Mouse (Mus musculus): ENCODE data around the gene Inka1. TPM values are rescaled to one million over a fixed set of nuclear protein-coding genes. Genes with fewer than 3 reads are reported as not detected.

Inka1 gene
- total RNA-seq, 2 experiments from 2014 or later = 3.9 to 4.0 TPM

GRCm38 (mm10) chr9:107986376-107986775 is 697 bp upstream of the Inka1 start:
- DNase-seq (ENCODE audit: low spot score in 2 of 2) = peak; percentile 73 to 81
- intact Hi-C loops (cut with DNase I) = loop anchor here (1.0 to 5.0 kb wide), 2 partner anchors 22 to 84 kb away; no protein-coding TSS in a partner anchor

DNA sequence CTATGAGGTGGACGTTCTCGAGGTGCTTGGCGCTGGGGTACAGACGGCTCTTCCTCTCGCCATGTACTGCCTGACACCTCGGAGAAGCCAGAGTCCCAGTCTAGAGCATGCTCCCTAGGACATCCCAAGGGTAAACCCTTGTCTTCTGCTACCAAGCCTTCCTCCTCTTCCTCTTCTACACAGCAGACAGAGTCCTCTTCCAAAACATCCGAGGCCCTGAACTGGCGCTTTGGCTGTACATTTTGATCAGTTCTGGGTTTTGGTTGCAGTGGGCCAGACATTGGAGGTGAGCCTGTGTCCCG is 974 bp downstream of the Inka1 start:
- intact Hi-C loops (cut with DNase I) = loop anchor here (5.0 kb wide), 1 partner anchor 82 kb away; no protein-coding TSS in a partner anchor
- no peak for DNase-seq (ENCODE audit: low spot score in 2 of 2)

DNA sequence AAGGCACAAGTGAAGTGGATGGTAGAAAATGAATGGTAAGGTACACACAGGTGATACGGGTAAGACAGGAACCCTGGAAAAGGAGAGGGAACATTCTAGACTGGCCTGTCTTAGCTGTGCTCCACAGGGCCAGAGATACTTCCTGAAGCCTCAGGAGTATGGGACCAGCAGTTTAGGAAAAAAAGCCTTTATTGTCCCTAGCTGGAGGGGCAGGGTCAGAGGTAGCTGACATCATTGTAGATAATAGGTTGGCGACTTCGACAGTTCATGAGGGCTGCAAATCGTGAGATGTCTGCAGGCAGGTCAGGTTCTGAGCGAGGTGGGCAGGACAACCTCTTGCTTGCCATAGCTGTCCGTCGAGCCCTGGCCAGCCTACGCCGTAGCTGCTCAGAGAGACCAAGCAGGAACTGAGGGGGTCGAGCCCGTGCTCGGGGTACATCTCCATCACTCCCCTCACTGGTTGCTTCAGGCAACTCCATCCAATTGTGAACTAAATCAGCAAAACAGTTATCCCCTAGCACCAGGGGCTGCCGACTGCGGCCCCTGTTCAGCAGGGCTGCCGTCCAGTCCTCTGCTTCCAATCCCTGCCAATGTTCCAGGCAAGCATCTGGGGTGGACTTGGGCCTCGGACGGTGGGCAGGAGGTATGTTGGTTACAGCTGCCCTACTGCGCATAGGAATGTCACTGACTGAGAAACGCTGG is 1.5 kb downstream of the Inka1 start:
- intact Hi-C loops (cut with DNase I) = no loop called here
- DNase-seq (ENCODE audit: low spot score in 2 of 2) = no peak

- intact Hi-C loops (cut with DNase I) = no loop called here
- peak; percentile 30 to 69 for DNase-seq (ENCODE audit: low spot score in 2 of 2)
These were observed 2.2 kb downstream of the Inka1 start for GRCm38 (mm10) chr9:107983421-107983890.

DNA sequence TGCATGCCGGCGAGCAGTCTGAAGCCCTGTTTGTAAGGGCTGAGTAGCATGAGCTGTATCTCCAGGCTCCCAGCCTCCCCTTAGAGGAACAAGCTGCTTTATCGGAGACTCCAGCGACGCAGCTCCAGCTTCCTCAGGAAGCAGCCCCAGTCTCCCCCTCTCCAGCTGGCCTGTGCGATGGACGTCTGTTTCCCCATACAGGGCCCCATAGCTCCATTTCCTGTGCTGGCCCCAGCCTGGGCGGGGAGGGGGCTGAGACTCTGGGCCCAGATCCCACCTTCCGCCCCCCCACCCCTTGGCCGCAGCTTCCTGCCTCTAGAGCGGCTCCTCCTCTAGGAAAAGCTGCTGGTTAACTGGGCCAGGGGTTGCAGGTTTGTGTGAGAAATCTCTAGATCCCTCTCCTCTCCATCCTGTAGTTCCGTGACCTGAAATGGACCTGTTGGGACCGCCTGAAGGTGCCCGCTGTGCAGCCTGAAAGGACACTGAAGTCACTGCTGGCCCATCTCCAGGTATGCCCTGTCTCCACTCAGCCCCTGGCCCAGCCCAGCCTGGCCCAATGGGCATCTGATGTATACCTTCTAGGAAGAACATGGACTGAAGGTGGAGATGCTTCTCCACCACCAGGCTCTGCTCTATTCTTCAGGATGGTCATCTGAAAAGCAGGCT is 2.9 kb downstream of the Inka1 start, which contains the start of gene Gm20661:
TSS of gene Gm20661 (plus strand) at position 378 of the 666 bp plus-strand sequence.
- peak; percentile 41 to 65 for DNase-seq (ENCODE audit: low spot score in 2 of 2)
- intact Hi-C loops (cut with DNase I) = no loop called here

DNA sequence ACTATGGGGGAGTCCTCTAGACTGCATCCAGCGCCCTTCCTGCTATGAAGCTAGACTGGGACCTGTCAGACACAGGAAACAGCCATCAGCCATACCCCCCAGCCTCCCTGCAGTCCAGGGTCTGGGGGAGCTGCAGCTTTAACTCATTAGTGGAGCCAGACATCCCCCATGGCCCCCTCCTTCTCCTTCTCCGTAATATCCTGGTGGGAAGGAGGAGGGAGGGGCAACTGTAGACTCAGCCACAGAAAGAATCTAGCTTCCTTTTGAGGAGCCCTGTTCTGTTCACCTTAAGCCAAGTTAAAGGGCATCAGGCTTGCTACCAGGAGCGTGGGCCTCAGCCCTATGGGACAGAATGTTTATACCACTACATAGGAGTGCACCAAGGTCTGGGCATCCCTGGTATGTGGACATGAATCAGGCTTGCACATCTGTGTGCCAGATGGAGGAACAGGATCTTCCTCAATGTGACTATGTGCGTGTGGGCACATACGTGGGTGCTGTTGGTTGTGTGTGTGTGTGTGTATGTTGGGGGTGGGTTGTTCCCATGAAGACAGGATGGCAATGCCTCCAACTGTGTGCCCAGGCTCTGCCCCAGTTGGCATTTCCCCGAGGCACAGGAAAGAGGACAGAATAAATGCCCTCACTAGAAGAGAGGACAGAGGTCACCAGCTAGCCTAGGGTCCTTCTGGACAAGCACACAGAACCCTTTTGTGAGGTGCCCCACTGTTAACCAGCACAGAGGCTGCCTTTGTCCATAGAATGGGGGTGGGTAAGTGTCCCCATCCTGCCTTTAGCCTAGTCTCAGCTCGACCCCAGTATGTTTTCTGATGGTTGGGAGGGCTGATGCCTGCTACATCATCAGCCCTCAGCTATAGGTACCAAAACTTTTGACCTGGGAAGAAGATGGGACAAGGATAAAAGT is 3.7 kb downstream of the Inka1 start:
- peak; percentile 44 to 76 for DNase-seq (ENCODE audit: low spot score in 2 of 2)
- intact Hi-C loops (cut with DNase I) = no loop called here

- DNase-seq (ENCODE audit: low spot score in 2 of 2) = no peak
- intact Hi-C loops (cut with DNase I) = no loop called here
These were observed 6.9 kb downstream of the Inka1 start for GRCm38 (mm10) chr9:107978815-107979214.

DNA sequence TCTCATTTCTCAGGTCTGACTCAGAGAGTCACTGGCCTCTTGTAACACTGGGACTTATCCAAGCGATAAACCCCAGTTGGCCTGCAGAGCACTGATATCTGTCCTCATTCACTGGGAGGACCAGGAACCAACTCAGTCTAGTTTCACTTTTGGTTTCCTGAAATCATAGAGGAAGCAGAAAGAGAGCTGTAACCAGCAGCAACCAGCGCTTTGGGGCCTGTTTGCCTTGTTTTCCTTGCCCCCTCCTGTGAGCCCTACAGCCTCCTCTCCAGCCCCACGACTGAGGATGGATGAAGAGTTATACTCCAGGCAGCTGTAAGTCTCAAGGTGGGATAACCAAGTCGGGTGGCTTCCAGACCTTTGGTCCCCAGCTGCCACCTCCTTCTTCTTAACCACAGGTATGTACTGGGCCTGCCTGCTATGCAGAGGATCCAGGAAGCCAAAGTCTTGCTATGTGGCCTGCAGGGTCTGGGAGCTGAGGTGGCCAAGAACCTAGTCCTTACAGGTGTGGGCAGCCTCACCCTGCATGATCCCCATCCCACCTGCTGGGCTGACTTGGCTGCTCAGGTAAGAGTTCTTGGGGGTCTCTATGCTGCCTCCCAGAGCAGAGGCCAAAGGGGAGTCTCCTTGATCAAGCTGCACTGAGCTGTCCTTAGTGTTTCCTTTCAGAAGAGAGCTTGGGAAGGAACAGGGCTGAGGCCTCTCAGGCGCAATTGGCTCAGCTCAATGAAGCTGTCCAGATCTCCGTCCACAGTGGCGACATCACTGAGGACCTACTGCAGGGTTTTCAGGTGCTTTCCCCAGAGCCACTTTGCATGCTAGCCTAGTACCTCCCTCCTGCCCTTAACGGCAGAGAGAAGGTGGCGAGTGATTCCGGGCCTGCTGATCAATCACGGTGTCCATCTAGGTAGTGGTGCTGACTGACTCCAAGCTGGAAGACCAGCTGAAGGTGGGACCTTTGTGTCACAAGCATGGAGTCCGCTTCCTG is 10.0 kb downstream of the Inka1 start, which contains the start of gene Uba7:
TSS of gene Uba7 (plus strand) at position 107 of the 988 bp plus-strand sequence.
- intact Hi-C loops (cut with DNase I) = no loop called here
- no peak for DNase-seq (ENCODE audit: low spot score in 2 of 2)

DNA sequence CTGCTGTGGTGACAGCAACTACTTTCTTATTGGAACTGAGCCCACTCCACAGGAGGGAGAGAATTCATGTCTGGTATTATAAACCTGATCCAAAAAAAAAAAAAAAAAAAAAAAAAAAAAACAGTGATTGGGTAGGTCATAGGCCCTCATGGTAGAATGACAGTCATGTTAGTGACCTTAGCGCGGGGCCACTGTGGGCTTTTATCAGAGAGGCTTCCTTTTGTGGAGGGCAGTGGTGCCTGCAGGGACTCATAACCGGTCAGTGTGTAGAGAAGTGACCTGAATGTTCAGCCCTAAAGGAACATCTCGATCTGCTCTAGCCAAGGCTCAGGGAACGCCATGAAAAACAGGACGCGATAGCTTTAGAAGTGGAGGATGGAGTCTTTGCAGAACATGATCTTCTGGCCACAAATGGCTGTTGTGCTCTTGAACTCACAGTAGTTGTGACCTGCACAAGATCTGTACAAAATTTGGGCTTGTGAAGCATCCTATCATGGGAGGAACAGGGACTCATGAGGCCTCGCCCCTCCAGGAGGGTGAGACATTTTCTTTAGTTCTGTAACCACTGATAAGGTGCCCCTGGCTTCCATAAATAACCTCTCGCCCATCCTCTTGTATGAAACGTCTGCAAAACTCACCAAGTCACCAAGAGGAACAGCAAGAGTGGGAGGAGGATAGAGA is 11.0 kb downstream of the Inka1 start:
- DNase-seq (ENCODE audit: low spot score in 2 of 2) = no peak
- intact Hi-C loops (cut with DNase I) = no loop called here

- intact Hi-C loops (cut with DNase I) = no loop called here
- no peak for DNase-seq (ENCODE audit: low spot score in 2 of 2)
These were observed 13.8 kb downstream of the Inka1 start for GRCm38 (mm10) chr9:107971690-107972541.

DNA sequence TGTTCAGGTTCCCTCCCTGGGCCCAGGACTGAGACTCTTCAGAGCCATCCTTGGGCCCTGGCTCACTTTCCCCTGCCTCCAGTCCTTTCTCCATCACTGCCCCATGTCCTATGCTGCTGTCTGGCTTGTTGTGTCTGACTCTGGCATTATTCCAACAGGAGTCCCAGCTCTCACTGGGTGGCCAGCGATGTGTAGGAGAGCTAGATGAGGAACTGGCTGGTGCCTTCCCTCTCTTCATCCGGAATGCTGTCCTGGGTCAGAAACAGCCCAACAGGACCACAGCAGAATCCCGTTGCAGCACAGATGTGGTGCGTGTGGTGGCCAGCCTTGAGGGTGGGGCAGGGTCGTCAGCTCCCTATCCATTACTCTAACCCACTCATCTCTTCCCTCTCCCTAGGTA is 15.4 kb downstream of the Inka1 start:
- no peak for DNase-seq (ENCODE audit: low spot score in 2 of 2)
- intact Hi-C loops (cut with DNase I) = no loop called here

DNA sequence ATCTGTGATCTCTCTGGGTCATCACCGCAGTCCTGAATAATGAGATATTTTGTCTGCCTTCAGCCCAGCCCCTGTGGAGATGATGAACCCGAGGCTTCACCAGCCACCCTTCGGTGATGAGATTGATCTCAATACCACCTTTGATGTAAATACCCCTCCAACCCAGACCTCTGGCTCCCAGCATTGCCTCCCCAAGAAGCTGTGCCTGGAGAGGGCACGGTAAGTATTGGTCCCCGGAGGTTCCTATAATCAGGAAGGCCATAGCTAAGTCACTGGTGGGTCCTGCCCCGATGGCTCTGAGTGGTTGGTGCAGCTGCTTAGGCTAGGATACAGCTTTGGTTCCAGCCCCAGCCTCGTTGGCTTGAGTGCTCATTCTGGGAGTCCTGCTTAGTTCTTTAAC is 17.1 kb downstream of the Inka1 start:
- intact Hi-C loops (cut with DNase I) = no loop called here
- DNase-seq (ENCODE audit: low spot score in 2 of 2) = no peak

- no peak for DNase-seq (ENCODE audit: low spot score in 2 of 2)
- intact Hi-C loops (cut with DNase I) = no loop called here
These were observed 18.2 kb downstream of the Inka1 start for GRCm38 (mm10) chr9:107967437-107967836.

DNA sequence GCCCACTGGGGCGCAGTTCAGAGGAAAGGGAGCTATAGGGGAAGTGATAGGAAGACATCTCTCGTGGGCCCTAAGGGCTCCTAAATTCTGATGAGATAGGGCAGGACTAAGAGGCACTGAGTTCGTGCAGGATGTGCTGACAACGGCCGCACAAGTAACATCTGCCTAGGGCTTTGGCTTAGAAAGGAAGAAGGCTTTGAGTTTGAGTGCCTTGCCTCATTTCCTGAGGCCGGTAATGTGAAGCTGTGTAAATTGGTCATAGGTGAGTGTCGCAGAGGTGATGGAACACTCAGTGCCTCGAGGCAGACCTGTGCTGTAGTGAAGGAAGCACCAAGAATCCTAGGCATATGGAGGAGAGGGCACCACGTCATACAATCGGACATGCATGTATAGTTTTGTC is 19.0 kb downstream of the Inka1 start:
- intact Hi-C loops (cut with DNase I) = no loop called here
- no peak for DNase-seq (ENCODE audit: low spot score in 2 of 2)

DNA sequence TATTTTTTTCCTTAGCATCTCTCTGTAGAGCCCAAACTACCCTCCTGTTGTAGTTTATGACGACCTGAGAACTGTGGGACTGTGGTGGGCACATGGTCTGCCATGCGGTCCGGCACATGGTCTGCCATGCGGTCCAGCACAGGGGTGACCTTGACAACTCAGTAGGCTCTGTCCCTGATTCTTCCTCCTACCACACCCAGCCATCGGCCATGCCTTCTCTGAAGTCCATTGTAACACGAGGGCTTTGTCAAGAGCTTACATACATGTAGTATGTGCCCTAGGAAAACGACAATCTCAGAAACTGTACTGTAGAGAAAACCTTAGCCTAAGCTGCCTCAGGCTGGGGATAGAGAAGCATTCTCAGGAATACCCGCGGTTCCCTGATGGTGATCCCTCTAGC is 21.0 kb downstream of the Inka1 start:
- no peak for DNase-seq (ENCODE audit: low spot score in 2 of 2)
- intact Hi-C loops (cut with DNase I) = loop anchor here (1.0 to 5.0 kb wide), 3 partner anchors 22 to 103 kb away; partner anchors contain the start of gene Amigo3

DNA sequence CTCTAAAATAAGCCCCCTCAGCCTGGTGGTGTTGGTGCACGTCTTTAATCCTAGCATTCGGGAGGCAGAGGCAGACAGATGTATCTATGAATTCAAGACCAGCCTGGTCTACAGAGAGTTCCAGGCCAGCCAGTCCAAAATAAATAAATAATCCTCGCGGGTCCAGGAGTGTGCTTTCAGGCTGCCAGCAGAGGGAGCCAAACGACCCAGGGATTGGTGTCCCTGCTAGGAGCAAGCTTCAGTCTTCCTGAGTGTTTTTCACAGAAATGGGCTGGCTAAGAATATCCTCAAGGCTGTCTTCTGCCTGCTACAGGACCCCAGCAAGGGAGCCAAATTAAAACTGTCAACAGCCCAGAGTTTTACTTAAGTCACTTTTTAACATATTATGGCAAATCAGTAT is 22.0 kb downstream of the Inka1 start:
- intact Hi-C loops (cut with DNase I) = loop anchor here (1.0 to 5.0 kb wide), 4 partner anchors 23 to 104 kb away; partner anchors contain the start of gene Amigo3
- peak; percentile 69 to 84 for DNase-seq (ENCODE audit: low spot score in 2 of 2)

DNA sequence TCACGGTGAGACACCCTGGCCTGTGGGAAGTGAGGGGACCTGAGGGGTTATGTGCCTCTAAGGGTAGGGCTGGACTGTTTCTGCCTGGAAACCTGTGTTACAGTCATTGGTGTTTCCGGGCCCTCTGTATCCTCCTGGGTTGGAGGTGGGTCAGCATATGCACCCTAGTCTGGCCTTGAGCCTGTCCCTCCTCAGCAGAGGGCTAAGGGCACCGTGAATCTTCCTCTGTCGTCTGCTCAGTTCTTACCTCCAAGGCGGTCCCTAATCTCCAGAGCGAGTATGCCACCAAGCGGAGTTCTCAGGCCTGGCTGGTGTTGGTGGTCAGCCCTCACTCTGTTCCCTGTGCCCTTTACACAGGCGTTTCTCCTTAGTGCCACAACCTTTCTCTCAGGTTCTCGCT is 22.8 kb downstream of the Inka1 start:
- DNase-seq (ENCODE audit: low spot score in 2 of 2) = no peak
- intact Hi-C loops (cut with DNase I) = loop anchor here (1.0 to 5.0 kb wide), 4 partner anchors 59 to 104 kb away; partner anchors contain the start of gene Amigo3
